Mouse (Mus musculus) liver, embryonic 14.5 days (tissue): ENCODE measurements around the gene Ston2. TPM values are rescaled to one million over a fixed set of nuclear protein-coding genes. Genes with fewer than 3 reads are reported as not detected.

ENCODE experiments used
- ATAC-seq: fragments of 200-750 bp; cut with Nextera tagmentation; 2 replicates; pipeline ENCODE4 v1.8.0; 2017; ENCODE audit warnings: moderate number of reproducible peaks, mild to moderate bottlenecking, moderate library complexity; ENCODE audit not compliant: insufficient read depth
- DNase-seq, 3 experiments: peaks; one replicate each; pipeline ENCODE4 v3.0.0-alpha.2; 2012 to 2013; ENCODE audit warnings: low read depth in 3 of 3, low spot score in 3 of 3
- H3K27ac ChIP-seq: fragments of 300-500 bp; sonication (generic); 2 replicates; pipeline ENCODE4 v1.5.1; 2014; ENCODE audit warnings: moderate library complexity, mild to moderate bottlenecking, control low read depth, inconsistent platforms
- H3K27me3 ChIP-seq: fragments of 300-500 bp; sonication (generic); 2 replicates; pipeline ENCODE4 v1.6.1; 2014; ENCODE audit warnings: mild to moderate bottlenecking, low read length, moderate library complexity; ENCODE audit not compliant: control insufficient read depth, insufficient read depth
- H3K36me3 ChIP-seq: fragments of 300-500 bp; sonication (generic); replicated peaks from 2 replicates; pipeline ENCODE4 v1.6.1; 2014; ENCODE audit warnings: low read depth; ENCODE audit not compliant: control insufficient read depth, insufficient read depth
- H3K4me1 ChIP-seq, 2 experiments: fragments of 200-500 bp in 1 of 2; fragments of 300-500 bp in 1 of 2; sonication (generic) in 1 of 2; replicated peaks; 2 replicates each; pipeline ENCODE4 v1.6.1; 2012 to 2014; ENCODE audit warnings: antibody characterized with exemption in 1 of 2, inconsistent platforms in 1 of 2, low read length in 1 of 2; ENCODE audit not compliant: control insufficient read depth in 2 of 2, insufficient read depth in 2 of 2
- H3K4me2 ChIP-seq: fragments of 300-500 bp; sonication (generic); 2 replicates; pipeline ENCODE4 v1.6.1; 2014; ENCODE audit warnings: low read depth, mild to moderate bottlenecking, control low read depth, moderate library complexity
- H3K4me3 ChIP-seq, 2 experiments: fragments of 200-500 bp in 1 of 2; fragments of 300-500 bp in 1 of 2; sonication (generic) in 1 of 2; 2 replicates each; pipeline ENCODE4 v1.5.1; 2012 to 2014; ENCODE audit warnings: low read depth in 2 of 2, low read length in 2 of 2, mild to moderate bottlenecking in 2 of 2, control low read depth in 1 of 2, inconsistent platforms in 1 of 2, moderate library complexity in 1 of 2; ENCODE audit not compliant: insufficient read depth in 1 of 2
- H3K9ac ChIP-seq: fragments of 300-500 bp; sonication (generic); replicated peaks from 2 replicates; pipeline ENCODE4 v1.6.1; 2014; ENCODE audit warnings: mild to moderate bottlenecking, control low read depth, moderate library complexity
- H3K9me3 ChIP-seq: fragments of 300-500 bp; sonication (generic); 2 replicates; pipeline ENCODE4 v1.6.1; 2016; ENCODE audit warnings: low read length, mixed read lengths; ENCODE audit not compliant: control insufficient read depth
- CTCF ChIP-seq: IDR thresholded peaks from 2 replicates; pipeline ENCODE4 v1.5.1; 2016; ENCODE audit warnings: antibody characterized with exemption, low read depth, control low read depth
- EP300 ChIP-seq: IDR thresholded peaks from 2 replicates; pipeline ENCODE4 v1.6.1; 2016; ENCODE audit warnings: antibody characterized with exemption, low read depth
- WGBS: fragments of 180-500 bp; shearing (Covaris S2); extraction: QIAGEN DNeasy Blood & Tissue Kit; methylation state at CpG from one replicate; pipeline ENCODE4 v1.1.7; 2014; ENCODE audit not compliant: insufficient replicate concordance; 5-methylcytosine and 5-hydroxymethylcytosine counted together
- polyA plus RNA-seq, 2 experiments: library from polyadenylated mRNA; depleted of rRNA in 1 of 2; stranded (reverse) in 1 of 2; unstranded in 1 of 2; fragments of >200 nt; fragmentation: Nextera tagmentation in 1 of 2; extraction: Ambion mirVana in 1 of 2; gene quantifications; 2 replicates each; pipeline versions ENCODE4 v1.2.1 to v1.2.3; 2012 to 2014

Gene Ston2
- polyA plus RNA-seq, 2 experiments, result 15.4 to 26.6 TPM

GRCm38 (mm10) chr12:91643221-91643620 lies 145.0 kb downstream of the Ston2 start:
- no peak overlapping the region for H3K27ac ChIP-seq
- TF ChIP-seq CTCF, result no peak
- TF ChIP-seq EP300, result no peak
- H3K4me3 ChIP-seq, result no peak overlapping the region
- no peak for ATAC-seq
- no peak for DNase-seq
- 80% methylated on average over 7 of the region's 7 CpGs for WGBS
- peaks cover 0 to 5% of the 10 kb centered on the region in 2 experiments; a peak in 1 of 4 replicates for H3K4me1 ChIP-seq
- no peaks in the 10 kb centered on the region for H3K9me3 ChIP-seq
- peaks cover 15% of the 10 kb centered on the region for H3K36me3 ChIP-seq
- H3K9ac ChIP-seq, result no peak overlapping the region
- H3K27me3 ChIP-seq, result no peaks in the 10 kb centered on the region
- H3K4me2 ChIP-seq, result no peak overlapping the region

- TF ChIP-seq EP300, result no peak
- TF ChIP-seq CTCF, result no peak
- 76% methylated on average over 12 of the region's 12 CpGs for WGBS
- Histone ChIP-seq H3K27ac (no peak overlapping the region), H3K9ac (no peak overlapping the region), H3K27me3 (no peaks in the 10 kb centered on the region), H3K36me3 (peaks cover 10% of the 10 kb centered on the region), H3K4me1 (peaks cover 0 to 9% of the 10 kb centered on the region in 2 experiments; a peak in 2 of 4 replicates), H3K4me2 (no peak overlapping the region), H3K9me3 (no peaks in the 10 kb centered on the region), H3K4me3 (no peak overlapping the region)
- ATAC-seq (no peak), DNase-seq (no peak)
These were observed 145.6 kb downstream of the Ston2 start for GRCm38 (mm10) chr12:91642426-91643093.

GRCm38 (mm10) chr12:91641631-91642141 lies 146.5 kb downstream of the Ston2 start:
- DNase-seq (no peak), ATAC-seq (no peak)
- no peak overlapping the region for H3K9ac ChIP-seq
- H3K4me2 ChIP-seq, result no peak overlapping the region
- no peak overlapping the region for H3K27ac ChIP-seq
- 51% methylated on average over 13 of the region's 13 CpGs for WGBS
- H3K9me3 ChIP-seq, result no peaks in the 10 kb centered on the region
- H3K36me3 ChIP-seq, result peaks cover 4% of the 10 kb centered on the region; the same call in 1 of the 2 replicates
- H3K27me3 ChIP-seq, result no peaks in the 10 kb centered on the region
- peaks cover 0 to 11% of the 10 kb centered on the region in 2 experiments; a peak in 2 of 4 replicates for H3K4me1 ChIP-seq
- no peak overlapping the region for H3K4me3 ChIP-seq
- TF ChIP-seq CTCF, result no peak
- no peak for TF ChIP-seq EP300

- H3K27ac ChIP-seq, result no peak overlapping the region
- H3K4me2 ChIP-seq, result no peak overlapping the region
- H3K4me1 ChIP-seq, result peaks cover 0 to 11% of the 10 kb centered on the region in 2 experiments; a peak in 2 of 4 replicates
- no peaks in the 10 kb centered on the region for H3K27me3 ChIP-seq
- H3K36me3 ChIP-seq, result peaks cover 4% of the 10 kb centered on the region; the same call in 1 of the 2 replicates
- ATAC-seq, result no peak
- no peaks in the 10 kb centered on the region for H3K9me3 ChIP-seq
- no peak for DNase-seq
- H3K9ac ChIP-seq, result no peak overlapping the region
- H3K4me3 ChIP-seq, result no peak overlapping the region
- TF ChIP-seq EP300 (no peak), CTCF (no peak)
- WGBS, result 66% methylated on average over 6 of the region's 7 CpGs
These were observed 147.1 kb downstream of the Ston2 start for GRCm38 (mm10) chr12:91641133-91641532.

GRCm38 (mm10) chr12:91640712-91641111 lies 147.5 kb downstream of the Ston2 start:
- H3K27ac ChIP-seq, result no peak overlapping the region
- H3K9me3 ChIP-seq, result no peaks in the 10 kb centered on the region
- no peak overlapping the region for H3K9ac ChIP-seq
- H3K36me3 ChIP-seq, result peaks cover 4% of the 10 kb centered on the region; the same call in 1 of the 2 replicates
- ATAC-seq (no peak), DNase-seq (peak in 2 of 3 experiments; percentile 11 to 17)
- peak; percentile 58 for TF ChIP-seq CTCF
- no peak for TF ChIP-seq EP300
- no peaks in the 10 kb centered on the region for H3K27me3 ChIP-seq
- WGBS, result 59% methylated on average over 7 of the region's 7 CpGs
- H3K4me2 ChIP-seq, result no peak overlapping the region
- H3K4me1 ChIP-seq, result peaks cover 0 to 11% of the 10 kb centered on the region in 2 experiments; a peak in 2 of 4 replicates
- H3K4me3 ChIP-seq, result no peak overlapping the region
